Mouse (Mus musculus) cortical plate, adult 2 months (tissue): ENCODE measurements around the gene Limk1. TPM values are rescaled to one million over a fixed set of nuclear protein-coding genes. Genes with fewer than 3 reads are reported as not detected.
"Not testable (repeated sequence)": the region's sequence is repeated elsewhere in the genome, so short reads cannot be mapped to it uniquely, and the experiment has no call there.

Source experiments
- H3K27ac ChIP-seq: fragments of 200-500 bp; 2 replicates; pipeline ENCODE4 v1.5.1; 2012; ENCODE audit warnings: low read length, control low read depth, inconsistent platforms; ENCODE audit not compliant: insufficient read depth
- H3K4me1 ChIP-seq: fragments of 200-500 bp; 2 replicates; pipeline ENCODE4 v1.6.1; 2011; ENCODE audit warnings: low read length; ENCODE audit not compliant: control insufficient read depth, insufficient read depth
- H3K4me3 ChIP-seq: fragments of 200-500 bp; 2 replicates; pipeline ENCODE4 v1.5.1; 2011; ENCODE audit warnings: mild to moderate bottlenecking, low read length, control low read depth; ENCODE audit not compliant: insufficient read depth
- CTCF ChIP-seq: fragments of 200-500 bp; IDR thresholded peaks from 2 replicates; pipeline ENCODE4 v1.5.1; 2011; ENCODE audit warnings: mild to moderate bottlenecking, control low read depth, low read length; ENCODE audit not compliant: insufficient read depth; ENCODE audit errors: extremely low read depth
- POLR2A ChIP-seq: fragments of 200-500 bp; IDR thresholded peaks from 2 replicates; pipeline ENCODE4 v1.6.1; 2011; ENCODE audit warnings: mild to moderate bottlenecking, low read length, control low read depth; ENCODE audit not compliant: insufficient read depth; ENCODE audit errors: extremely low read depth
- polyA plus RNA-seq: library from polyadenylated mRNA; depleted of rRNA; stranded (reverse); fragments of >200 nt; gene quantifications from 2 replicates; pipeline ENCODE4 v1.2.3, GENCODE M21; 2012

The Limk1 gene
- polyA plus RNA-seq, 1 experiment: 53.1 TPM

DNA sequence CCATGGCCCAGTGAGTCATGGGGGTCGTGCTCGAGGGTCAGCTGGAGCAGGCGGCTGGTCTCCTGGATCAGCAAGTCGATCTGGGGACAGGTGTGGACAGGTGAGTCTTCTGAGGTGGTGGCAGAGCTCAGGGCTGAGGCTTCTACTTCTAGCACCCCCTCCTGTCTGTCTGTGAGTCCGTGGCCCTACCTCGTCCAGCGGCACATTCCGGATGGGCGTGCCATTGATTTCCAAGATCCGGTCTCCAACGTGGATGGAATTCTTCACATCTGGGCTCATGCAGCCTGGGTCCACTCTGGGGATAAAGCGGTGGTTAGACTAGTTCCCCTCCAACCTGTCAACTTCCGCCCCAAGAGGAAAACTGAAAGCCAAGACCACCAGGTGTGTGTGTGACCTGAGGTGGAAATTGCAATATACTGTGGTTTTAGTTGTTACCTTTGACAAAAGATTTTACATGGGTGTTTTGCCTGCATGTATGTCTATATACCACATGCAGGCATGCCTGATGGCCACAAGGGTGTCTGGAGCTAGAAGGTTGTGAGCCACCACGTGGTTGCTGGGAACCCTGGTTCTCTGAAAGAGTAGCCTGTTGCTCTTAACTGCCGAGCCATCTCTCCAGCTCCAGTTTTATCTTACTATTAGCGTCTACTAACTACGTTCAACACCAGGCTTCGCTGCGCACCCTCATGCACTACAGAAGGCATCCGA lies 19.2 kb downstream of the Limk1 start:
- TF ChIP-seq CTCF: no peak
- Histone ChIP-seq H3K4me3 (no peak overlapping the region), H3K4me1 (no peaks in the 10 kb centered on the region), H3K27ac (no peak overlapping the region)

- no peak overlapping the region for H3K4me3 ChIP-seq
- TF ChIP-seq CTCF (peak; percentile 64), POLR2A (no peak)
- no peaks in the 10 kb centered on the region for H3K4me1 ChIP-seq
- no peak overlapping the region for H3K27ac ChIP-seq
These were observed 19.9 kb downstream of the Limk1 start for GRCm38 (mm10) chr5:134668495-134668894.

- no peak overlapping the region for H3K4me3 ChIP-seq
- no peak overlapping the region for H3K27ac ChIP-seq
- H3K4me1 ChIP-seq: no peaks in the 10 kb centered on the region
- TF ChIP-seq CTCF: no peak
- no peak for TF ChIP-seq POLR2A
These were observed 31.7 kb downstream of the Limk1 start for GRCm38 (mm10) chr5:134656708-134657107.

GRCm38 (mm10) chr5:134652015-134652414 lies 36.4 kb downstream of the Limk1 start:
- H3K4me1 ChIP-seq: no peaks in the 10 kb centered on the region
- H3K4me3 ChIP-seq: no peak overlapping the region
- TF ChIP-seq POLR2A (no peak), CTCF (no peak)
- no peak overlapping the region for H3K27ac ChIP-seq

GRCm38 (mm10) chr5:134650926-134651325 lies 37.5 kb downstream of the Limk1 start:
- H3K4me1 ChIP-seq: no peaks in the 10 kb centered on the region
- TF ChIP-seq POLR2A: no peak
- TF ChIP-seq CTCF: 0 out of 2 replicates have a peak, but pooled peaks have one; percentile 28
- no peak overlapping the region for H3K27ac ChIP-seq
- H3K4me3 ChIP-seq: no peak overlapping the region

- not testable (repeated sequence) for H3K4me3 ChIP-seq, H3K27ac ChIP-seq, H3K4me1 ChIP-seq
These were observed 39.4 kb downstream of the Limk1 start for GRCm38 (mm10) chr5:134648976-134649375.

DNA sequence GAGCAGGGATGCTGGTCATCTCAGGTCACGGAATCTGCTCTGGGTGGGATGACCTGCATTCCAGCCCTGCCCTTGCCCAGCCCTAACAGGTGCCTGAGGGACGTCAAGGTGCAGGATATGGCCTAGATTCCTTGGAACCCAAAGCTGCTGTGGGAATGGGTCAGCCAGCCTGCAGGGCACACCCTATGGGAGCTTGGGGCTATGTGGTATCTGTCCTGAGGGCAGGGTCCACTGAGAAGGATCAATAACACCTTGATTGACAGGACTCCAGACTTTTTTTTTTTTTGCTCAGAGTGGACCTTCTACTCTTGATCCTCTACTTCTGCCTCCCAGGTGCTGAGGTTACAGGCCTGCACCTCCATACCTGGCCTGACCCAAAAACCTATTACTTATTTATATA lies 41.0 kb downstream of the Limk1 start:
- H3K4me1 ChIP-seq: no peaks in the 10 kb centered on the region
- TF ChIP-seq POLR2A (no peak), CTCF (no peak)
- H3K4me3 ChIP-seq: no peak overlapping the region
- H3K27ac ChIP-seq: no peak overlapping the region

DNA sequence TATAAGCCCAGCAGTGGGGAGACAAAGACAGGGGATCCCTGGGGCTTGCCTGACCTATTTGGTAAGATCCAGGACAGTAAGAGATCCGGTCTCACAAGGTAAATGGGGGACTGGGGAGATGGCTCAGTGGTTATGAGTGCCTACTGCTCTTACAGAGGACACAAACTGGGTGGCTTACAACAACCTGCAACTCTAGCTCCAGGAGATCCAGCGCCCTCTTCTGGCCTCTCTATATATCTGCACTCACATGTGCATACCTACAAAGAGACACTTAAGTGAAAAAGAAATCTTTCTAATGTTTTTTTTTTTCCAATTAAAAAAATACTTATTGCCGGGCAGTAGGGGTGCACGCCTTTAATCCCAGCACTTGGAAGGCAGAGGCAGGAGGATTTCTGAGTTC lies 41.9 kb downstream of the Limk1 start:
- H3K4me1 ChIP-seq: no peaks in the 10 kb centered on the region
- TF ChIP-seq CTCF (no peak), POLR2A (no peak)
- H3K4me3 ChIP-seq: no peak overlapping the region
- H3K27ac ChIP-seq: no peak overlapping the region

DNA sequence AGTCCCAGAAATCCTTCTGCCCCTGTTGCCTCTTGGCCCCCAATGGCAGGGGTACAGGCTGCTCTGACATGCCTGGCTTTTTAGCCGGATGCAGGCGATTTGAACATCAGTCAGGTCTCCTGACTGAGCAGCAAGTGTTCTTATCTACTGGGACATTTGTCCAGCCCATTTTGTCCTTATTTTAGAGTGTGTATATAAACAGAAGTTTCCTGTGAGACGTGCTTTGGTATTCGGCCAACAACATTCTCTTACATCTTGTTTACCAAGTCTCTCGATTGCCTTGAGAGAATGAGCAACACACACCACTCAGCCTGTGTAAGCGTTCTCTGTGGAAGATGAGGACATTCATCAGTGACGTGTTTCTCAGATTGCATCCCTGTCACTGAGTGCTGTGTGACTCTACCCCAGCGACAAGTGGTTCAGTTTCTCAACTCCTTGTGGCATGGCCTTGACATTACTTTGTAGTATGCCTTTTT lies 43.7 kb downstream of the Limk1 start:
- H3K4me1 ChIP-seq: no peaks in the 10 kb centered on the region; the same call in 1 of the 2 replicates
- TF ChIP-seq POLR2A (no peak), CTCF (no peak)
- peak overlapping the region; percentile 90 for H3K27ac ChIP-seq
- H3K4me3 ChIP-seq: no peak overlapping the region

- no peaks in the 10 kb centered on the region; the same call in 1 of the 2 replicates for H3K4me1 ChIP-seq
These were observed 44.3 kb downstream of the Limk1 start for GRCm38 (mm10) chr5:134644121-134644520.

DNA sequence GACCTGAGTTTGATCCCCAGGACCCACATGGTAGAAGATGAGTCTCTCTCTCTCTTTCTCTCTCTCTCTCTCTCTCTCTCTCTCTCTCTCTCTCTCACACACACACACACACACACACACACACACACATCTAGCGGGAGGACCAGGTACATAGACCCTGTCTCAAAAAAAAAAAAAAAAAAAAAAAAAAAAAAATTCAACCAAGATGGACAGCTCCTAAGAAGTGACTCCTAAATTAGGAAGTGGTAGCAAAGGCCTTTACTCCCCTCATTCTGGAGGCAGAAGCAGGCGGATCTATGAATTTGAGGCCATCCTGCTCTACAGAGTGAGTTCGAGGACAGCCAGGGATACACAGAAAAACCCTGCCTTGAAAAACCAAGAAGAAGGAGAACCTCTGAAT lies 48.0 kb downstream of the Limk1 start:
- Histone ChIP-seq H3K4me3 (no peak overlapping the region), H3K27ac (no peak overlapping the region), H3K4me1 (peaks cover 4% of the 10 kb centered on the region)
- TF ChIP-seq POLR2A (no peak), CTCF (no peak)

More at GRCm38 (mm10) chr5:134644121-134644520, 44.3 kb downstream of the Limk1 start:
- H3K27ac ChIP-seq: peak overlapping the region; percentile 55; the same call in 1 of the 2 replicates
- no peak overlapping the region for H3K4me3 ChIP-seq
- TF ChIP-seq POLR2A (no peak), CTCF (no peak)
